Mouse (Mus musculus): ENCODE results near the gene Klf15. TPM values are rescaled to one million over a fixed set of nuclear protein-coding genes. Genes with fewer than 3 reads are reported as not detected.
A peak's percentile ranks its signal among the peaks of the same experiment; 100 is the strongest.

The Klf15 gene
- polyA plus RNA-seq, 1 experiment: 11.8 TPM

DNA sequence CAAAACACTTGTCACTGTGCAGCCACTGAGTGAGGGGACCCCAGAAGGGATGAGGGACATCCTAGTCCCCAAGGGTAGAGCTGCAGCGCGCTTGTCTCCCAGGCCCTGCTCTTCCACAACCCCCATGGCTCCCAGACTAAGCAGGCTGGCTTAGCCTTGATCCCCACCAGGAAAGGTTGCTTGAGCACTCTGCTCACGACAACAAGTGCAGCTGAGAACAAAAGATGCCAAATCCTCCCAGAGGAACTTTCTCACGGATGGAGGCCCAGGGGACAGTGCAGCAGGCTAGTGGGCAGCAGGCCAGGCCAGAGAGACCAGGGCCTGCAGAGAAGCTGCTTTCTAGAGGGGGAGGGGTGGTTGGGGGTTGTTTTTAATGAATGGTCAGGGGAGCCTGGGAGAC is 15.5 kb upstream of the Klf15 start:
- DNase-seq (ENCODE audit: low read depth): peak; percentile 88
- TF ChIP-seq POLR2A (IDR thresholded peaks at IDR 0.05; ENCODE audit: borderline replicate concordance, extremely low read depth, insufficient read depth, insufficient read length, poor library complexity, severe bottlenecking): no peak

- TF ChIP-seq POLR2A (IDR thresholded peaks at IDR 0.05; ENCODE audit: borderline replicate concordance, extremely low read depth, insufficient read depth, insufficient read length, poor library complexity, severe bottlenecking) (no peak), CTCF (IDR thresholded peaks at IDR 0.05; ENCODE audit: borderline replicate concordance, extremely low read depth, insufficient read depth, insufficient read length) (peak; percentile 72)
- DNase-seq (ENCODE audit: low read depth): peak; percentile 86
Measured at GRCm38 (mm10) chr6:90450179-90450578, 12.2 kb upstream of the Klf15 start.

- no peak for TF ChIP-seq POLR2A (IDR thresholded peaks at IDR 0.05; ENCODE audit: borderline replicate concordance, extremely low read depth, insufficient read depth, insufficient read length, poor library complexity, severe bottlenecking)
- no peak for TF ChIP-seq CTCF (IDR thresholded peaks at IDR 0.05; ENCODE audit: borderline replicate concordance, extremely low read depth, insufficient read depth, insufficient read length)
- peak; percentile 25 for DNase-seq (ENCODE audit: low read depth)
Measured at GRCm38 (mm10) chr6:90450697-90451096, 11.7 kb upstream of the Klf15 start.

GRCm38 (mm10) chr6:90451512-90451911 is 10.9 kb upstream of the Klf15 start:
- DNase-seq (ENCODE audit: low read depth): no peak
- no peak for TF ChIP-seq POLR2A (IDR thresholded peaks at IDR 0.05; ENCODE audit: borderline replicate concordance, extremely low read depth, insufficient read depth, insufficient read length, poor library complexity, severe bottlenecking)
- TF ChIP-seq CTCF (IDR thresholded peaks at IDR 0.05; ENCODE audit: borderline replicate concordance, extremely low read depth, insufficient read depth, insufficient read length): no peak

DNA sequence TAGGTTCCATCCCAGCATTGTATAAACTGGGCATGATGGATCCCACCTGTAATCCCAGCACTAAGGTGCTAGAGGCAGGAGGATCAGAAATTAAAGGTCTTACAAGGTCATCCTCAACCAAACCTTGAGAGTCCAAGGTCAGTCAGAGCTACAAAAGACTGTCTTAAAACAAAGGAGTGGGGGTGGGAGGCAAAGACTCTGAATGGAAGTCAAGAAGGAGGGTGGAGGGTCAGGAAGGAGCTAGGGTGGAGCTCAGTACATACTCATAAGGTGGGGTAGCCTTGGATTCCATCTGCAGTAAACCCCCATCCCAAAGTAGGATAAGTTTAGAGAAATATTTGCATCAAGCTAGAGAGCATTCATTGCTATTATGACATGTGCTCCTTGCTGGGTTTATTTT is 9.8 kb upstream of the Klf15 start:
- no peak for DNase-seq (ENCODE audit: low read depth)
- TF ChIP-seq POLR2A (IDR thresholded peaks at IDR 0.05; ENCODE audit: borderline replicate concordance, extremely low read depth, insufficient read depth, insufficient read length, poor library complexity, severe bottlenecking) (no peak), CTCF (IDR thresholded peaks at IDR 0.05; ENCODE audit: borderline replicate concordance, extremely low read depth, insufficient read depth, insufficient read length) (no peak)

DNA sequence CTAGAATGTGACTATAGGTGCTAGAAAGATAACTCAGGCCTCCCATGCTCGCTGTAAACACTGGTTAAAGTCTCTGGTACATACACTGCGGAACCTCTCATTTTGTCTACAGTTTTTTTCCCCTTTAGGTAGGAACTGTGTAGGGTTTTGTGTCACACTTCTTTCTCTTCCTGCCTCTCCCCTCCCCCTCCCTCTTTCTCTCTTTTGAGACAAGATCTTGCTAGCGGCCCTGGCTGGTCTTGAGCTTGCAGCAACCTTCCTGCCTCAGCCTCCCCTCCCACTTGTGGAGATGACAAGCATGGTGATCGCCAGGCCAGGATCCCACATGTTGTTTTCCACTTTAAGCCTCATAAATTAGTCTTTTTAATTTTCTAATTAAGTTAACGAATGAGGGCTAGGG is 8.6 kb upstream of the Klf15 start:
- no peak for DNase-seq (ENCODE audit: low read depth)
- TF ChIP-seq CTCF (IDR thresholded peaks at IDR 0.05; ENCODE audit: borderline replicate concordance, extremely low read depth, insufficient read depth, insufficient read length) (no peak), POLR2A (IDR thresholded peaks at IDR 0.05; ENCODE audit: borderline replicate concordance, extremely low read depth, insufficient read depth, insufficient read length, poor library complexity, severe bottlenecking) (no peak)

DNA sequence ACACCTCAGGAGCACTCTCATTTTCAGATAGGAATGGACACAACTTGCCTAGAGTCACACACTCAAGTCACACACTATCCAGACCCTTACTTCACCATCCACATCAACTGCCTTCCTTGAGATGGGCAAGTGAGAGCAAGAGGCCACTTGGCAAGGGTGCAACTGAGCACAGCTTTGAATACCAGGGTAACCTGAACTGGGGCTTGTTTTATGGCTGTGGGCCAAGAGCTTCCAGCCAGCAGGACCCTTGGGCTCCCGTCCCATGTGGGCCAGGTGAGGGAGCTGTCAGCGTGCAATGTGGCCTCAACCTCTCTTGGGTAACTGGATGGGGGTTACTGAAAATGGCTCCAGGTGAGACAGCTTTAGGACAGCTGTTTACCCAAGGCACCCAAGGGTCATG is 5.0 kb upstream of the Klf15 start:
- no peak for DNase-seq (ENCODE audit: low read depth)
- TF ChIP-seq CTCF (IDR thresholded peaks at IDR 0.05; ENCODE audit: borderline replicate concordance, extremely low read depth, insufficient read depth, insufficient read length) (no peak), POLR2A (IDR thresholded peaks at IDR 0.05; ENCODE audit: borderline replicate concordance, extremely low read depth, insufficient read depth, insufficient read length, poor library complexity, severe bottlenecking) (no peak)

DNA sequence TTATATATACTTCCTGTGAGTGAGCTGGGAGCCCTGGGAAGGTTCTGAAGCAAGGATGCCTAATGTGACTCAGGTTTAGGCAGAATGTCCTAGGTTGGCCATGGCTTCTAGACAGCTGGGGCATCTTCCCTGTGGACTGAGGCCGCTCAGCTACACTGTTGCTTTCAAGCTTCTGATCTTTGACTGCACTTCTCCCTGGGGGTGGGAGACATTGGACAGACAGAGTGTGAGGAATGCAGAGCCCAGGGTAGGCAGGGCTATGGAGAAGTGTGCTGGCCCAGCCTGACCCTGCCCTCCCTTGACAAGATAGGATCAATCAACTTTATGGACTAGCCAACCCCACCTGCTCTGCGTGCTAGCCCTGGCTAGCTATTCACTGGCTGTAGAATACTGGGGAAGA is 1.2 kb upstream of the Klf15 start:
- TF ChIP-seq CTCF (IDR thresholded peaks at IDR 0.05; ENCODE audit: borderline replicate concordance, extremely low read depth, insufficient read depth, insufficient read length) (no peak), POLR2A (IDR thresholded peaks at IDR 0.05; ENCODE audit: borderline replicate concordance, extremely low read depth, insufficient read depth, insufficient read length, poor library complexity, severe bottlenecking) (no peak)
- no peak for DNase-seq (ENCODE audit: low read depth)

DNA sequence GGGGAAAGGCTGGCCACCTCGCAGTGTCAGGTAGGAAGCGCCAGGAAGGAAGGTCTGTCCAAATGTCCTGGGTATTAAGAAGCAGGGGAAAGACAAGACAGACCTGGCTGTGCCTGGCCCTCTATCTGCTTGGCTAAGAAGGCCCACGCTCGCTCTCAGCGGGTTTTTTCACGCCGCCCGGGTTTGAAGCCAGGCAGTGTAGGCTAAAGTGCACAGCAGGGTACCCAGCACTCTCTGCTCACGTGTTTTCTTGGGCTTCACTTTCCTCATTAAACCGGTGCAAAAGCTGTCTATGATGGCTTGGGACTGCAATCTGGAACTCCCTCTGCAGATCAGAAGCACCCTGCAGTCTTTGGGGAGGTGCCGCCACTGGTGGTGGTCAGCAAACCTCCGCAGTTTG is 605 bp upstream of the Klf15 start:
- DNase-seq (ENCODE audit: low read depth): no peak
- no peak for TF ChIP-seq CTCF (IDR thresholded peaks at IDR 0.05; ENCODE audit: borderline replicate concordance, extremely low read depth, insufficient read depth, insufficient read length)
- no peak for TF ChIP-seq POLR2A (IDR thresholded peaks at IDR 0.05; ENCODE audit: borderline replicate concordance, extremely low read depth, insufficient read depth, insufficient read length, poor library complexity, severe bottlenecking)

GRCm38 (mm10) chr6:90462841-90463227 is 458 bp downstream of the Klf15 start:
- no peak for DNase-seq (ENCODE audit: low read depth)
- TF ChIP-seq CTCF (IDR thresholded peaks at IDR 0.05; ENCODE audit: borderline replicate concordance, extremely low read depth, insufficient read depth, insufficient read length): no peak
- no peak for TF ChIP-seq POLR2A (IDR thresholded peaks at IDR 0.05; ENCODE audit: borderline replicate concordance, extremely low read depth, insufficient read depth, insufficient read length, poor library complexity, severe bottlenecking)

GRCm38 (mm10) chr6:90463228-90463862 is 969 bp downstream of the Klf15 start:
- peak; percentile 90 for DNase-seq (ENCODE audit: low read depth)
- TF ChIP-seq POLR2A (IDR thresholded peaks at IDR 0.05; ENCODE audit: borderline replicate concordance, extremely low read depth, insufficient read depth, insufficient read length, poor library complexity, severe bottlenecking): no peak
- TF ChIP-seq CTCF (IDR thresholded peaks at IDR 0.05; ENCODE audit: borderline replicate concordance, extremely low read depth, insufficient read depth, insufficient read length): no peak

- DNase-seq (ENCODE audit: low read depth): peak; percentile 44
Measured at GRCm38 (mm10) chr6:90463890-90464421, 1.6 kb downstream of the Klf15 start.

More at GRCm38 (mm10) chr6:90463890-90464421, 1.6 kb downstream of the Klf15 start:
- TF ChIP-seq CTCF (IDR thresholded peaks at IDR 0.05; ENCODE audit: borderline replicate concordance, extremely low read depth, insufficient read depth, insufficient read length): no peak
- TF ChIP-seq POLR2A (IDR thresholded peaks at IDR 0.05; ENCODE audit: borderline replicate concordance, extremely low read depth, insufficient read depth, insufficient read length, poor library complexity, severe bottlenecking): no peak
